17 mouse cellular contexts compared by ENCODE assay signal in the genomic region with DNA sequence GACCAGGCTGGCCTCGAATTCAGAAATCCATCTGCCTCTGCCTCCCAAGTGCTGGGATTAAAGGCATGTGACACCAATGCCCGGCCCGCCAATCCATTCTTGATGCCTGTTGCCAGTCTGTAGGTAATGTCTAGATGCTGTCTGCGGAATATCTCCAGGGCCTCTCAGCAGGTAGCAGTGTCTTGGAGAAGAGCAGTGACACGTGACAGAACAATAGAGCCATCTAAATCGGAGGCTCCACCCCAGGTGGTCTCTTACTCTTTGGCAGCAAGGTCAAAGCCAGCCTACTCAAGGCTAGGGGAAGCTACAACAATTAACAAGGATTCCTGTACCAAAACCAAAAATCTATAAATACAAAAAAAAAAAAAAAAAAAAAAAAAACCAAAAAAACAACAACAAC. TPM values are rescaled to one million over a fixed set of nuclear protein-coding genes. Genes with fewer than 3 reads are reported as not detected.
"Had no signal": no experiment of that assay in that cellular context is flagged by ENCODE, and none has a peak within 500 bp of the region (broad histone marks: within the 10 kb centered on the region; RNA-seq: fewer than 3 reads in every experiment).

No protein-coding gene starts in this region.

- H3K27ac ChIP-seq: midbrain, embryonic 10.5 days; midbrain, embryonic 12.5 days; neural tube, embryonic 12.5 days; stomach, embryonic 15.5 days; stomach, postnatal 0 days had no signal

- ATAC-seq: midbrain, embryonic 16.5 days had no signal

- H3K27me3 ChIP-seq: midbrain, embryonic 12.5 days; neural tube, embryonic 12.5 days; stomach, embryonic 15.5 days had no signal

- H3K9ac ChIP-seq: lung, embryonic 14.5 days; midbrain, embryonic 12.5 days; neural tube, embryonic 12.5 days; stomach, embryonic 15.5 days had no signal

- H3K9me3 ChIP-seq: midbrain, embryonic 10.5 days; midbrain, embryonic 12.5 days; neural tube, embryonic 12.5 days; stomach, embryonic 15.5 days had no signal

- H3K36me3 ChIP-seq: midbrain, embryonic 10.5 days; midbrain, embryonic 12.5 days; stomach, embryonic 15.5 days had no signal

- H3K4me2 ChIP-seq: lung, embryonic 14.5 days; midbrain, embryonic 12.5 days; neural tube, embryonic 12.5 days; stomach, embryonic 15.5 days had no signal

- DNase-seq: lung, adult 18-20 months; lung, postnatal 10 days; lung, postnatal 4 days; right cerebral cortex, postnatal 14 days; thymus, postnatal 14 days; thymus, postnatal 36 days had no signal

- H3K4me3 ChIP-seq: midbrain, embryonic 10.5 days; midbrain, embryonic 12.5 days; neural tube, embryonic 12.5 days; stomach, embryonic 15.5 days had no signal

RNA-seq across cellular contexts. Expression of gene Trpm6, which starts 38.9 kb away (rescaled TPM):
- total RNA-seq: megakaryocyte, adult 5-6 weeks; megakaryocyte-erythroid progenitor cell, adult 5-6 weeks; monocyte, adult 5-6 weeks; neutrophil, adult 5-6 weeks had no signal
